Mouse (Mus musculus): ENCODE data around the gene Lsm3. TPM values are rescaled to one million over a fixed set of nuclear protein-coding genes. Genes with fewer than 3 reads are reported as not detected.
"Not testable (repeated sequence)": the region's sequence is repeated elsewhere in the genome, so short reads cannot be mapped to it uniquely, and the experiment has no call there.

Lsm3 gene
- polyA plus RNA-seq (2016; fragmentation: Nextera tagmentation; extraction: Ambion mirVana), result 228 and 283 TPM in 2 replicates

DNA sequence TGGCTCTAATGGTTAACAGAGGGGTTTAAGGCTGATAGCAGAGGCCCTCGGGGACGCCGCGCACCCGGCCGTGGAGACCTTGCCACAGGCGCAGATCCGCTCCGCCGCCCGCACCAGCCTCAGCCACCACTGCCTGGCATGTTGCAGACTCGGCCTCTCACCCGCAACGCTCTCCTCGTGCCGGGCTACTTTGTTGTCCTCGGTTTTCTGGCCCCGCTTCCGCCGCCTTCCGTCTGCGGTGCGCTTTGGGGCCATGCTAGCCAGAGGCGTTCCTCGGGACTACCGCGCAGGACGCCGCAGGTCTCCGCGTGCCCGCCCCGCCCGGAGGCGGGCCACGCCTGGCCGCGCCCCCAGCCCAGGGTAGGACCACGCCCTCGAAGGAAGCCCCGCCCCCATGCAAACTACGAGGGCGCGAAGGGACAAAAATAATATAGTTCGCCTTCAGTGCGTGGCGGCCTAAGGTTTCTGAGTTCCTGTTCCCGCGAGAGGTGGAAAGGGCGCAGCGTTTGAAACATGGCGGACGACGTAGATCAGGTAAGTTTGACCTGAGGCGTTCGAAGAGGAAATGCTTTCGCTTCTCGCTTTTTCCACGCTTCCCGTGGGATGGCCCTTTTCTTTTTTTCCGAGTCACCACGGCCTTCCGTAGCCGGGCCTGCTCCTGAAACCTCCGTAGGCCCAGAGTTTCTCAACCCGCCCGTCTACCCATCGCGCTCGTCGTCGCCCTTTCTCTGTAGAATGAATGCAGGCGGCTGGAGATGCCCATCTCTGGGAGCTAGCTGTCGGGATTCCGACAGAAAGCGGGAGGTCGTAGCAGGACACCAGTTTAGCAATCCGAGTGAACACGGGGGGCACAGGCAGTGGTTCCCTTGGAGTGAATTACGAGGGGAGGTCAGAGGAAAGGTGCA is at the start of gene Lsm3, which contains the start of gene Xpc:
Gene Lsm3 (plus strand): TSS at position 384 of the 905 bp plus-strand sequence.
Gene Xpc (minus strand): TSS at position 344 of the 905 bp plus-strand sequence.
- DNase-seq (ENCODE audit: low spot score), result peak; percentile 98
- Histone ChIP-seq H3K27ac (peak within 1 kb of the TSS; percentile 93), H3K27me3 (ENCODE audit: insufficient read depth, poor library complexity, severe bottlenecking) (no peaks in the 10 kb centered on the region), H3K4me1 (peaks cover 17% of the 10 kb centered on the region), H3K4me3 (peak within 1 kb of the TSS; percentile 87), H3K9me3 (no peaks in the 10 kb centered on the region), H3K36me3 (peaks cover 31% of the 10 kb centered on the region)
- under 1% methylated on average over 80 of the region's 80 CpGs for WGBS

GRCm38 (mm10) chr6:91467106-91467505 is 48.6 kb upstream of the Lsm3 start:
- H3K4me1 ChIP-seq, result peaks cover 3% of the 10 kb centered on the region
- H3K9me3 ChIP-seq, result no peaks in the 10 kb centered on the region
- H3K4me3 ChIP-seq, result no peak overlapping the region
- WGBS, result 86% methylated on average over 1 of the region's 1 CpGs
- H3K27ac ChIP-seq, result no peak overlapping the region
- peaks cover 67% of the 10 kb centered on the region for H3K36me3 ChIP-seq
- no peaks in the 10 kb centered on the region for H3K27me3 ChIP-seq (ENCODE audit: insufficient read depth, poor library complexity, severe bottlenecking)
- DNase-seq (ENCODE audit: low spot score), result no peak

DNA sequence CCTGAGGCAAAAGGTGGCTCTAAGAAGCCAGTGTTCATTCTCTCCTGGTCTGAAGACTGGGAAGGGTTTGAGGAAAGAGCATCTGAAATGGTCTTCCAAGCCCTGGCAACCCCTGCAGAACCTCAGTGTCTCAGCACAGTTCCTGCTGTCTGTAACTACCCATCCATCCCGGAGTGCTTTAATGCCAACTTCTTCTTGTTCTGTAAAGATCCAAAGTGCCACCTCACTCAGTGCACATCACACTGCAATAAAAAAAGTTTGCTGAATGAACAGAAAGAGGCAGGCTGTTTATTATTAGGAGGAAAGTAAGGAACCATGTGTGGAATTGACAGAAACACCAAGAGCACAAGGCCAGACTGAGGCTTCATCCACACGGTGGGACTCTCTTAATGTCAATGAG is 45.0 kb upstream of the Lsm3 start:
- Histone ChIP-seq H3K27ac (no peak overlapping the region), H3K4me3 (no peak overlapping the region), H3K4me1 (peaks cover 18% of the 10 kb centered on the region), H3K36me3 (peaks cover 36% of the 10 kb centered on the region), H3K27me3 (ENCODE audit: insufficient read depth, poor library complexity, severe bottlenecking) (no peaks in the 10 kb centered on the region), H3K9me3 (no peaks in the 10 kb centered on the region)
- WGBS, result 93% methylated on average over 2 of the region's 2 CpGs
- DNase-seq (ENCODE audit: low spot score), result no peak

DNA sequence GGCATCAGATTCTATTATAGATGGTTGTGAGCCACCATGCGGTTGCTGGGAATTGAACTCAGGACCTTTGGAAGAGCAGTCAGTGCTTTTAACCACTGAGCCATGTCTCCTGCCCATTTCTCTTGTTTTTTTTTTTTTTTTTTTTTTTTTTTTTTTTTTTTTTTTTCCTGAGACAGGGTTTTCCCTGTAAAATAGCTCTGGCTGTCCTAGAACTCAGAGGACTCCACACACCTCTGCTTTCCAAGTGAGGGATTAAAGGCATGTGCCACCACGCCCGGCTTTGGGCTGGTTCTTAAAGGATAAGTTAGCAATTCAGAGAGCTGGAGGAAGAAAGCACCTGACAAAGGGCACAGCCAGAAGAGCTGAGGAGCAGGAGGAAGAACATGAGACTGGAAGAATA is 44.3 kb upstream of the Lsm3 start:
- H3K27me3 ChIP-seq (ENCODE audit: insufficient read depth, poor library complexity, severe bottlenecking); DNase-seq (ENCODE audit: low spot score); H3K27ac ChIP-seq; H3K9me3 ChIP-seq; H3K4me3 ChIP-seq: not testable (repeated sequence)
- WGBS, result 84% methylated on average over 3 of the region's 3 CpGs
- peaks cover 32% of the 10 kb centered on the region for H3K36me3 ChIP-seq
- peaks cover 18% of the 10 kb centered on the region for H3K4me1 ChIP-seq

DNA sequence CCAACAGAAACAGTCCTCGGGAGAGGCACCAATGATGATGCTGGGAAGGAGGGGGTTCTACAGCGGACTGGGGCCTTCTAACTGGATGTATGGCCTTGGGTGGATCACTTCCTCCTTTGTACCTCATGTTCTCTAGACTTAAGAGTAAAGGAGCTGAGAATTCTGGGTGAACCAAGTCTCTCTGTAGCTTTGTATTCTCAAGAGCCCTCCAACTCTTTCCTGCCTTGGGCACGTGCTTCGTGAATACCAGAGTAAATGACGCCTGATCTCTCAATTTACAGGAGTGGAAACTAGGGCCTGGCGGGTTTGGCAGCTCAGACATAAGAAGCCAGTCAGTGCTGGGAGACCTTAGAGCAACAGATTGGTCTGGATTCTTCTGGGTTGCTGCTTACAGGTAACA is 43.4 kb upstream of the Lsm3 start:
- Histone ChIP-seq H3K27ac (peak overlapping the region; percentile 90), H3K4me1 (peaks cover 18% of the 10 kb centered on the region), H3K4me3 (peak overlapping the region; percentile 77), H3K27me3 (ENCODE audit: insufficient read depth, poor library complexity, severe bottlenecking) (no peaks in the 10 kb centered on the region), H3K9me3 (no peaks in the 10 kb centered on the region), H3K36me3 (peaks cover 32% of the 10 kb centered on the region)
- 36% methylated on average over 6 of the region's 6 CpGs for WGBS
- DNase-seq (ENCODE audit: low spot score), result no peak

GRCm38 (mm10) chr6:91472868-91473804 is 42.6 kb upstream of the Lsm3 start, which contains the start of the genes Chchd4 and Tmem43:
Chchd4 (minus strand) TSS chr6:91473546.
Tmem43 (plus strand) TSS chr6:91473703.
- Histone ChIP-seq H3K9me3 (no peaks in the 10 kb centered on the region), H3K27ac (peak within 1 kb of the TSS; percentile 90), H3K4me1 (peaks cover 18% of the 10 kb centered on the region), H3K27me3 (ENCODE audit: insufficient read depth, poor library complexity, severe bottlenecking) (no peaks in the 10 kb centered on the region), H3K36me3 (peaks cover 37% of the 10 kb centered on the region), H3K4me3 (peak within 1 kb of the TSS; percentile 77)
- under 1% methylated on average over 74 of the region's 74 CpGs for WGBS
- peak; percentile 100 for DNase-seq (ENCODE audit: low spot score)

GRCm38 (mm10) chr6:91473805-91474440 is 41.8 kb upstream of the Lsm3 start:
- DNase-seq (ENCODE audit: low spot score), result no peak
- WGBS, result under 1% methylated on average over 27 of the region's 27 CpGs

GRCm38 (mm10) chr6:91474441-91475190 is 41.1 kb upstream of the Lsm3 start:
- Histone ChIP-seq H3K36me3 (peaks cover 40% of the 10 kb centered on the region), H3K27me3 (ENCODE audit: insufficient read depth, poor library complexity, severe bottlenecking) (no peaks in the 10 kb centered on the region), H3K4me3 (peak overlapping the region; percentile 77), H3K4me1 (peaks cover 18% of the 10 kb centered on the region), H3K27ac (peak overlapping the region; percentile 80), H3K9me3 (no peaks in the 10 kb centered on the region)
- 61% methylated on average over 9 of the region's 9 CpGs for WGBS
- no peak for DNase-seq (ENCODE audit: low spot score)

More at GRCm38 (mm10) chr6:91473805-91474440, 41.8 kb upstream of the Lsm3 start:
- Histone ChIP-seq H3K27ac (peak overlapping the region; percentile 80), H3K27me3 (ENCODE audit: insufficient read depth, poor library complexity, severe bottlenecking) (no peaks in the 10 kb centered on the region), H3K36me3 (peaks cover 37% of the 10 kb centered on the region), H3K9me3 (no peaks in the 10 kb centered on the region), H3K4me1 (peaks cover 18% of the 10 kb centered on the region), H3K4me3 (peak overlapping the region; percentile 77)

DNA sequence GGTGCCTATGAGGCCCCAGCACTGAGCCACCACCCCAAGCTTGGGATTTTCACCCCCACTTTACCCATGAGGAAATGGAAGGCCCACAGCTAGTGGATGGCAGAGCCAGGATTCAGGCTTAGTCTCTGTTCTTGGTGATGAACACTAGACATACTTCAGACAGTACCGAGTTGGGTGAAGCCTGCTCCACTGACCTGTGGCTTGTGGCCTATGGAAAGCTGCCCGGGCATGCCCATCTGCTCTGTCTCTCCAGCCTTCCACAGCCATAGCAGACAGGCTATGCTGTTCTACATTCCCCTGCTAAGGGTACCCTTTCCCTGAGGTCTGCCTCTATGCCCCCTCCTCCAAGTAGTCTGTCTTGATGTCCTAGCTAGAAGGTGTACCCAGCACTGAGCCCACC is 39.2 kb upstream of the Lsm3 start:
- no peaks in the 10 kb centered on the region for H3K9me3 ChIP-seq
- no peak overlapping the region for H3K27ac ChIP-seq
- peaks cover 18% of the 10 kb centered on the region for H3K4me1 ChIP-seq
- H3K4me3 ChIP-seq, result no peak overlapping the region
- DNase-seq (ENCODE audit: low spot score), result no peak
- WGBS, result 83% methylated on average over 2 of the region's 2 CpGs
- H3K27me3 ChIP-seq (ENCODE audit: insufficient read depth, poor library complexity, severe bottlenecking), result no peaks in the 10 kb centered on the region
- H3K36me3 ChIP-seq, result peaks cover 54% of the 10 kb centered on the region

- no peak for DNase-seq (ENCODE audit: low spot score)
- H3K9me3 ChIP-seq, result no peaks in the 10 kb centered on the region
- WGBS, result 87% methylated on average over 2 of the region's 2 CpGs
- peaks cover 12% of the 10 kb centered on the region; the same call in 1 of the 2 replicates for H3K4me1 ChIP-seq
- H3K27me3 ChIP-seq (ENCODE audit: insufficient read depth, poor library complexity, severe bottlenecking), result no peaks in the 10 kb centered on the region
- H3K4me3 ChIP-seq, result no peak overlapping the region
- no peak overlapping the region for H3K27ac ChIP-seq
- H3K36me3 ChIP-seq, result peaks cover 96% of the 10 kb centered on the region
Measured at GRCm38 (mm10) chr6:91483371-91483770, 32.4 kb upstream of the Lsm3 start.

- H3K36me3 ChIP-seq, result peaks cover 86% of the 10 kb centered on the region
- H3K27ac ChIP-seq, result no peak overlapping the region
- H3K9me3 ChIP-seq, result no peaks in the 10 kb centered on the region
- no peak overlapping the region for H3K4me3 ChIP-seq
- no peaks in the 10 kb centered on the region for H3K27me3 ChIP-seq (ENCODE audit: insufficient read depth, poor library complexity, severe bottlenecking)
- 91% methylated on average over 15 of the region's 15 CpGs for WGBS
- DNase-seq (ENCODE audit: low spot score), result no peak
- peaks cover 26% of the 10 kb centered on the region for H3K4me1 ChIP-seq
Measured at GRCm38 (mm10) chr6:91486736-91487453, 28.8 kb upstream of the Lsm3 start.

All from heart, embryonic 10.5 days (tissue).